Mouse (Mus musculus): ENCODE data around the gene Mxi1.

- TF ChIP-seq POLR2A (IDR thresholded peaks at IDR 0.05; ENCODE audit: low read depth, low read length) (no peak), CTCF (IDR thresholded peaks at IDR 0.05; ENCODE audit: borderline replicate concordance, insufficient read depth, low read length) (no peak)
Measured at GRCm38 (mm10) chr19:53345766-53346165, 35.4 kb downstream of the Mxi1 start.
